Mouse (Mus musculus): ENCODE results near the gene Crtc1.

Crtc1 gene

GRCm38 (mm10) chr8:70377049-70377448 lies 62.3 kb downstream of the Crtc1 start:
- no peak for DNase-seq

- DNase-seq: no peak
Observed at GRCm38 (mm10) chr8:70376275-70376741, 63.1 kb downstream of the Crtc1 start.

GRCm38 (mm10) chr8:70375212-70375859 lies 64.0 kb downstream of the Crtc1 start:
- no peak for DNase-seq

GRCm38 (mm10) chr8:70374318-70374927 lies 65.0 kb downstream of the Crtc1 start:
- DNase-seq: peak; percentile 43 to 62

- DNase-seq: no peak
Observed at GRCm38 (mm10) chr8:70373397-70374317, 65.7 kb downstream of the Crtc1 start, which contains the start of gene Comp. TSS of gene Comp (plus strand) at chr8:70373558.

GRCm38 (mm10) chr8:70371951-70372350 lies 67.4 kb downstream of the Crtc1 start:
- DNase-seq: no peak

- DNase-seq: no peak
Observed at GRCm38 (mm10) chr8:70370476-70370875, 68.9 kb downstream of the Crtc1 start.

GRCm38 (mm10) chr8:70366588-70366987 lies 72.8 kb downstream of the Crtc1 start:
- DNase-seq: no peak

GRCm38 (mm10) chr8:70364066-70364465 lies 75.3 kb downstream of the Crtc1 start:
- no peak for DNase-seq

GRCm38 (mm10) chr8:70361484-70362032 lies 77.8 kb downstream of the Crtc1 start:
- DNase-seq: no peak

GRCm38 (mm10) chr8:70360769-70361168 lies 78.6 kb downstream of the Crtc1 start:
- peak; percentile 32 to 36 for DNase-seq

- DNase-seq: no peak
Observed at GRCm38 (mm10) chr8:70359411-70359810, 80.0 kb downstream of the Crtc1 start.

- DNase-seq: no peak
Observed at GRCm38 (mm10) chr8:70356111-70356510, 83.3 kb downstream of the Crtc1 start.

GRCm38 (mm10) chr8:70354004-70354403 lies 85.4 kb downstream of the Crtc1 start:
- DNase-seq: peak in 1 of 2 experiments; percentile 35

- DNase-seq: peak; percentile 99 to 100
Observed at GRCm38 (mm10) chr8:70353194-70353817, 86.1 kb downstream of the Crtc1 start, which contains the start of gene Upf1. TSS of gene Upf1 (minus strand) at chr8:70353278.

- peak; percentile 52 to 72 for DNase-seq
Observed at GRCm38 (mm10) chr8:70352657-70353151, 86.7 kb downstream of the Crtc1 start.

GRCm38 (mm10) chr8:70352000-70352384 lies 87.4 kb downstream of the Crtc1 start:
- no peak for DNase-seq

- DNase-seq: no peak
Observed at GRCm38 (mm10) chr8:70351035-70351999, 88.1 kb downstream of the Crtc1 start.

GRCm38 (mm10) chr8:70347860-70348420 lies 91.4 kb downstream of the Crtc1 start:
- DNase-seq: no peak

GRCm38 (mm10) chr8:70347443-70347842 lies 91.9 kb downstream of the Crtc1 start:
- DNase-seq: no peak

GRCm38 (mm10) chr8:70344279-70344678 lies 95.1 kb downstream of the Crtc1 start:
- no peak for DNase-seq

Measured in thymus, postnatal 36 days (tissue).